Mouse (Mus musculus) heart, adult 2 months (tissue): Measurements from ENCODE around the gene Cdk2ap2. TPM values are rescaled to one million over a fixed set of nuclear protein-coding genes. Genes with fewer than 3 reads are reported as not detected.
"Not testable (repeated sequence)": the region's sequence is repeated elsewhere in the genome, so short reads cannot be mapped to it uniquely, and the experiment has no call there.

Experiments used
- DNase-seq, 2 experiments: peaks; one replicate each; pipeline ENCODE4 v3.0.0; 2021
- H3K27ac ChIP-seq: fragments of 200-600 bp; 2 replicates; pipeline ENCODE4 v1.8.1; 2022
- H3K27me3 ChIP-seq: fragments of 200-500 bp; 2 replicates; pipeline ENCODE4 v1.6.1; 2012; ENCODE audit warnings: mild to moderate bottlenecking, low read length, inconsistent platforms, mixed read lengths; ENCODE audit not compliant: control insufficient read depth, insufficient read depth
- H3K36me3 ChIP-seq: fragments of 200-500 bp; 2 replicates; pipeline ENCODE4 v1.6.1; 2012; ENCODE audit warnings: low read length, inconsistent platforms; ENCODE audit not compliant: control insufficient read depth, insufficient read depth
- H3K4me1 ChIP-seq: fragments of 200-500 bp; 2 replicates; pipeline ENCODE4 v1.6.1; 2011; ENCODE audit warnings: low read length; ENCODE audit not compliant: control insufficient read depth, insufficient read depth
- H3K4me3 ChIP-seq: fragments of 200-600 bp; 2 replicates; pipeline ENCODE4 v1.8.1; 2022
- H3K79me2 ChIP-seq: fragments of 200-500 bp; replicated peaks from 2 replicates; pipeline ENCODE4 v1.6.1; 2012; ENCODE audit warnings: mild to moderate bottlenecking, inconsistent platforms, low read length, moderate library complexity, mixed read lengths; ENCODE audit not compliant: control insufficient read depth, insufficient read depth
- H3K9ac ChIP-seq: fragments of 200-500 bp; 2 replicates; pipeline ENCODE4 v1.6.1; 2012; ENCODE audit warnings: low read depth, mild to moderate bottlenecking, control low read depth, inconsistent platforms, low read length, mixed read lengths
- CTCF ChIP-seq: fragments of 200-600 bp; IDR thresholded peaks from 2 replicates; pipeline ENCODE4 v1.8.1; 2022; ENCODE audit warnings: antibody characterized with exemption, mild to moderate bottlenecking, moderate library complexity
- EP300 ChIP-seq: fragments of 200-500 bp; IDR thresholded peaks from 2 replicates; pipeline ENCODE4 v1.6.1; 2011; ENCODE audit warnings: low read depth, low read length, control low read depth; ENCODE audit not compliant: insufficient read depth
- POLR2A ChIP-seq: fragments of 200-500 bp; IDR thresholded peaks from 2 replicates; pipeline ENCODE4 v1.6.1; 2011; ENCODE audit warnings: mild to moderate bottlenecking, low read depth, low read length, control low read depth; ENCODE audit not compliant: insufficient read depth
- WGBS: fragments of 180-500 bp; shearing (Covaris S2); methylation state at CpG from one replicate; pipeline ENCODE4 v1.1.7; 2018; 5-methylcytosine and 5-hydroxymethylcytosine counted together
- intact Hi-C: fragments of 180-260 bp; cut with DNase I; formaldehyde crosslinking; loops from one replicate; pipeline ENCODE4 v1.15.1; 2025
- polyA plus RNA-seq: library from polyadenylated mRNA; depleted of rRNA; stranded (reverse); fragments of >200 nt; gene quantifications from 2 replicates; pipeline ENCODE4 v1.2.3, GENCODE M21; 2012
- total RNA-seq, 2 experiments: library from RNA; stranded (reverse); gene quantifications; 2 replicates each; pipeline ENCODE4 v1.2.3; 2021

Cdk2ap2 gene
- total and polyA plus RNA-seq, 3 experiments = 39.9 to 85.3 (median 43.2) TPM

GRCm38 (mm10) chr19:4124432-4124831 lies 27.4 kb downstream of the Cdk2ap2 start:
- peaks cover 2% of the 10 kb centered on the region for H3K79me2 ChIP-seq
- no peak for DNase-seq
- 84% methylated on average over 4 of the region's 4 CpGs for WGBS
- TF ChIP-seq POLR2A (no peak), CTCF (no peak), EP300 (no peak)
- H3K27ac ChIP-seq = no peak overlapping the region
- H3K27me3 ChIP-seq = no peaks in the 10 kb centered on the region
- no peak overlapping the region for H3K4me3 ChIP-seq
- H3K36me3 ChIP-seq = peaks cover 2% of the 10 kb centered on the region; the same call in 1 of the 2 replicates
- H3K4me1 ChIP-seq = peaks cover 10% of the 10 kb centered on the region
- no peak overlapping the region for H3K9ac ChIP-seq
- intact Hi-C loops = no loop called here

GRCm38 (mm10) chr19:4125268-4125667 lies 28.3 kb downstream of the Cdk2ap2 start:
- not testable (repeated sequence) for H3K36me3 ChIP-seq, H3K27me3 ChIP-seq, DNase-seq, H3K27ac ChIP-seq, H3K79me2 ChIP-seq, H3K4me3 ChIP-seq
- H3K9ac ChIP-seq = peak overlapping the region; percentile 53
- intact Hi-C loops = loop anchor here (5.0 kb wide), 2 partner anchors 77 to 102 kb away; partner anchors contain the start of gene Rad9a
- 15% methylated on average over 4 of the region's 4 CpGs for WGBS
- peaks cover 10% of the 10 kb centered on the region for H3K4me1 ChIP-seq

GRCm38 (mm10) chr19:4125741-4126696 lies 29.0 kb downstream of the Cdk2ap2 start, which contains the start of gene Aip:
Aip (minus strand) TSS chr19:4125858.
- intact Hi-C loops = loop anchor here (2.0 to 5.0 kb wide), 3 partner anchors 37 to 101 kb away; partner anchors contain the start of genes Rad9a and Rps6kb2
- Histone ChIP-seq H3K27me3 (no peaks in the 10 kb centered on the region), H3K36me3 (no peaks in the 10 kb centered on the region), H3K9ac (peak within 1 kb of the TSS; percentile 92), H3K27ac (peak within 1 kb of the TSS; percentile 89), H3K4me3 (peak within 1 kb of the TSS; percentile 77), H3K4me1 (peaks cover 5% of the 10 kb centered on the region), H3K79me2 (peaks cover 2% of the 10 kb centered on the region)
- peak; percentile 64 for TF ChIP-seq CTCF
- peak; percentile 65 for TF ChIP-seq POLR2A
- 0 out of 2 replicates have a peak, but pooled peaks have one; percentile 63 for TF ChIP-seq EP300
- 1% methylated on average over 60 of the region's 64 CpGs for WGBS
- peak; percentile 98 to 99 for DNase-seq

- Histone ChIP-seq H3K9ac (peak overlapping the region; percentile 92), H3K4me3 (peak overlapping the region; percentile 77), H3K36me3 (no peaks in the 10 kb centered on the region), H3K79me2 (peaks cover 2% of the 10 kb centered on the region), H3K27ac (peak overlapping the region; percentile 89), H3K4me1 (peaks cover 5% of the 10 kb centered on the region), H3K27me3 (no peaks in the 10 kb centered on the region)
- intact Hi-C loops = loop anchor here (2.0 to 5.0 kb wide), 3 partner anchors 36 to 100 kb away; partner anchors contain the start of genes Rad9a and Rps6kb2
- DNase-seq = no peak
- no peak for TF ChIP-seq CTCF
- no peak for TF ChIP-seq POLR2A
- no peak for TF ChIP-seq EP300
- 39% methylated on average over 7 of the region's 7 CpGs for WGBS
Measured at GRCm38 (mm10) chr19:4126759-4127495, 29.9 kb downstream of the Cdk2ap2 start.

GRCm38 (mm10) chr19:4129462-4129861 lies 32.5 kb downstream of the Cdk2ap2 start:
- Histone ChIP-seq H3K27me3 (no peaks in the 10 kb centered on the region), H3K4me3 (no peak overlapping the region), H3K4me1 (peaks cover 5% of the 10 kb centered on the region), H3K27ac (no peak overlapping the region; the same call in none of the 2 replicates), H3K36me3 (no peaks in the 10 kb centered on the region), H3K79me2 (peaks cover 2% of the 10 kb centered on the region), H3K9ac (no peak overlapping the region)
- DNase-seq = no peak
- no peak for TF ChIP-seq EP300
- no peak for TF ChIP-seq CTCF
- no peak for TF ChIP-seq POLR2A
- WGBS = 88% methylated on average over 7 of the region's 7 CpGs
- intact Hi-C loops = loop anchor here (5.0 kb wide), 2 partner anchors 73 to 98 kb away; partner anchors contain the start of gene Rad9a
